ENCODE assay signal across 9 mouse cellular contexts in the genomic region with DNA sequence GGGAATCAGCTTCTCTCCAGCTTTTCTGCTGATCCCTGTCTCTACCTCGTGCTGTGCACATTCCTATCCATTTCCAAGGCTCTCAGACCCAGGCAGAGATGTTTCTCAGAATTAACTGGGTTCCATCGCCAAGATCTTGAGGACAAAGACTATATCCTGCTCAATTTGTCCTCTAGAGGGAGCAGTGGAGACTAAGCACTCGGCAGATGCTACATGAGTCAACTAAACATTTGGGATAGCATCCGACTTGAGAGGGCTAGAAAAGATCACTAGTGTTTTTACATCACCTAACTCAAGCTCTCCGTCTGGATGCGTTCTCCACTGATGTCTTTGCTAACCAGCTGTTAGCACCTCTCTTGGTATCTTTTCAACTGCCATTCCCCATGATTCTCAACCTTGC.
DNase-seq lines count a peak whose midpoint lies in the region; ATAC-seq and TF ChIP-seq lines count a peak whose summit lies in the region.
"Had no signal": no experiment of that assay in that cellular context is flagged by ENCODE, and none has a peak within 500 bp of the region (broad histone marks: within the 10 kb centered on the region; RNA-seq: fewer than 3 reads in every experiment).

No protein-coding gene starts in this region.

- H3K27ac ChIP-seq in hindbrain, postnatal 0 days, result no peak overlapping the region
- H3K27ac ChIP-seq in hindbrain, embryonic 13.5 days, result no peak overlapping the region
- H3K27ac ChIP-seq in midbrain, postnatal 0 days (ENCODE audit: low read depth, low read length), result no peak overlapping the region
- no peak overlapping the region for H3K27ac ChIP-seq in midbrain, embryonic 13.5 days
- H3K27ac ChIP-seq: lung, embryonic 15.5 days had no signal

- H3K4me1 ChIP-seq in hindbrain, postnatal 0 days (ENCODE audit: insufficient read depth, low read length), result no peaks in the 10 kb centered on the region
- H3K4me1 ChIP-seq in hindbrain, embryonic 13.5 days (replicated peaks), result no peaks in the 10 kb centered on the region
- no peaks in the 10 kb centered on the region for H3K4me1 ChIP-seq in midbrain, postnatal 0 days (ENCODE audit: insufficient read depth, low read length)
- H3K4me1 ChIP-seq in midbrain, embryonic 13.5 days (replicated peaks), result no peaks in the 10 kb centered on the region
- H3K4me1 ChIP-seq: lung, embryonic 15.5 days had no signal

- H3K4me2 ChIP-seq in hindbrain, postnatal 0 days (ENCODE audit: low read depth, low read length), result no peak overlapping the region
- H3K4me2 ChIP-seq in hindbrain, embryonic 13.5 days, result no peak overlapping the region
- H3K4me2 ChIP-seq in midbrain, postnatal 0 days (ENCODE audit: low read depth, low read length, poor library complexity, severe bottlenecking), result no peak overlapping the region
- H3K4me2 ChIP-seq in midbrain, embryonic 13.5 days (replicated peaks), result no peak overlapping the region
- H3K4me2 ChIP-seq: heart, embryonic 12.5 days; lung, embryonic 15.5 days had no signal

- ATAC-seq in hindbrain, postnatal 0 days, result no peak
- no peak for ATAC-seq in hindbrain, embryonic 13.5 days (ENCODE audit: low FRiP score)
- ATAC-seq in midbrain, postnatal 0 days (ENCODE audit: low FRiP score), result no peak
- ATAC-seq in midbrain, embryonic 13.5 days, result no peak

- no peaks in the 10 kb centered on the region for H3K27me3 ChIP-seq in hindbrain, postnatal 0 days (ENCODE audit: insufficient read depth, low read length)
- no peaks in the 10 kb centered on the region for H3K27me3 ChIP-seq in hindbrain, embryonic 13.5 days
- H3K27me3 ChIP-seq in midbrain, postnatal 0 days (ENCODE audit: insufficient read depth, low read length), result no peaks in the 10 kb centered on the region
- no peaks in the 10 kb centered on the region for H3K27me3 ChIP-seq in midbrain, embryonic 13.5 days
- H3K27me3 ChIP-seq: heart, embryonic 12.5 days; lung, embryonic 15.5 days had no signal

- H3K36me3 ChIP-seq in hindbrain, postnatal 0 days (ENCODE audit: insufficient read depth, low read length), result peaks cover 5% of the 10 kb centered on the region; the same call in 1 of the 2 replicates
- H3K36me3 ChIP-seq in hindbrain, embryonic 13.5 days, result peaks cover 23% of the 10 kb centered on the region; the same call in 1 of the 2 replicates
- peaks cover 9% of the 10 kb centered on the region for H3K36me3 ChIP-seq in midbrain, postnatal 0 days (ENCODE audit: insufficient read depth, low read length)
- peaks cover 44% of the 10 kb centered on the region for H3K36me3 ChIP-seq in midbrain, embryonic 13.5 days

- no peak overlapping the region for H3K9ac ChIP-seq in hindbrain, postnatal 0 days (replicated peaks; ENCODE audit: low read length)
- H3K9ac ChIP-seq in hindbrain, embryonic 13.5 days, result no peak overlapping the region
- H3K9ac ChIP-seq in midbrain, postnatal 0 days (replicated peaks; ENCODE audit: low read length, poor library complexity, severe bottlenecking), result no peak overlapping the region
- no peak overlapping the region for H3K9ac ChIP-seq in midbrain, embryonic 13.5 days (replicated peaks)
- H3K9ac ChIP-seq: heart, embryonic 12.5 days; lung, embryonic 15.5 days had no signal

- 80% methylated on average over 6 of the region's 6 CpGs for WGBS in hindbrain, postnatal 0 days
- 81% methylated on average over 6 of the region's 6 CpGs for WGBS in hindbrain, embryonic 13.5 days
- 76% methylated on average over 6 of the region's 6 CpGs for WGBS in midbrain, postnatal 0 days
- 79% methylated on average over 6 of the region's 6 CpGs for WGBS in midbrain, embryonic 13.5 days

- DNase-seq in hindbrain, postnatal 0 days (ENCODE audit: low spot score), result peak; percentile 57
- peak; percentile 44 for DNase-seq in midbrain, postnatal 0 days (ENCODE audit: low spot score)
- peak; percentile 4 for DNase-seq in c-Kit-positive CD71-positive TER-119-negative erythroid progenitor cells, embryonic 14.5 days (ENCODE audit: low read depth)
- DNase-seq in adrenal gland, postnatal 4 days (ENCODE audit: low spot score in 2 of 2), result no peak
- no peak for DNase-seq in cerebellum, adult 8-10 months

- no peak overlapping the region for H3K4me3 ChIP-seq in hindbrain, postnatal 0 days (ENCODE audit: low read length)
- no peak overlapping the region for H3K4me3 ChIP-seq in hindbrain, embryonic 13.5 days
- H3K4me3 ChIP-seq in midbrain, postnatal 0 days (ENCODE audit: low read depth, low read length), result no peak overlapping the region
- no peak overlapping the region for H3K4me3 ChIP-seq in midbrain, embryonic 13.5 days (replicated peaks)
- H3K4me3 ChIP-seq: heart, embryonic 12.5 days; lung, embryonic 15.5 days had no signal

- TF ChIP-seq CTCF in hindbrain, postnatal 0 days (IDR thresholded peaks at IDR 0.05; ENCODE audit: low read depth), result peak; percentile 63
- peak; percentile 61 for TF ChIP-seq CTCF in midbrain, postnatal 0 days (IDR thresholded peaks at IDR 0.05)

- no peaks in the 10 kb centered on the region for H3K9me3 ChIP-seq in hindbrain, postnatal 0 days (ENCODE audit: low read length)
- H3K9me3 ChIP-seq in hindbrain, embryonic 13.5 days, result no peaks in the 10 kb centered on the region
- no peaks in the 10 kb centered on the region for H3K9me3 ChIP-seq in midbrain, postnatal 0 days (ENCODE audit: low read length)
- H3K9me3 ChIP-seq in midbrain, embryonic 13.5 days, result no peaks in the 10 kb centered on the region
- H3K9me3 ChIP-seq: heart, embryonic 12.5 days; lung, embryonic 15.5 days had no signal

Comparison
In these comparisons a context has a peak if more than half of its experiments do, and no peak if none do; other contexts are left out.
1. DNase-seq: peak in hindbrain, postnatal 0 days (single experiment), midbrain, postnatal 0 days (single experiment) and c-Kit-positive CD71-positive TER-119-negative erythroid progenitor cells, embryonic 14.5 days (single experiment); none in adrenal gland, postnatal 4 days (0 of 2) and cerebellum, adult 8-10 months (single experiment).